Mouse (Mus musculus) neural tube, embryonic 13.5 days (tissue): ENCODE data around the gene Erp44. TPM values are rescaled to one million over a fixed set of nuclear protein-coding genes. Genes with fewer than 3 reads are reported as not detected.

Experiments used
- ATAC-seq: fragments of 200-750 bp; cut with Nextera tagmentation; 2 replicates; pipeline ENCODE4 v1.8.0; 2017; ENCODE audit warnings: low read depth, mild to moderate bottlenecking, moderate TSS enrichment, moderate library complexity
- H3K27ac ChIP-seq: fragments of 300-500 bp; sonication (generic); replicated peaks from 2 replicates; pipeline ENCODE4 v1.5.1; 2015; ENCODE audit warnings: moderate library complexity, mild to moderate bottlenecking, inconsistent platforms
- H3K27me3 ChIP-seq: fragments of 300-500 bp; sonication (generic); 2 replicates; pipeline ENCODE4 v1.6.1; 2015; ENCODE audit warnings: mild to moderate bottlenecking, inconsistent platforms
- H3K36me3 ChIP-seq: fragments of 300-500 bp; sonication (generic); 2 replicates; pipeline ENCODE4 v1.6.1; 2015; ENCODE audit warnings: mild to moderate bottlenecking, inconsistent platforms
- H3K4me1 ChIP-seq: fragments of 300-500 bp; sonication (generic); replicated peaks from 2 replicates; pipeline ENCODE4 v1.6.1; 2015; ENCODE audit warnings: inconsistent platforms
- H3K4me2 ChIP-seq: fragments of 300-500 bp; sonication (generic); 2 replicates; pipeline ENCODE4 v1.6.1; 2015; ENCODE audit warnings: inconsistent platforms, mild to moderate bottlenecking, moderate library complexity
- H3K4me3 ChIP-seq: fragments of 300-500 bp; sonication (generic); 2 replicates; pipeline ENCODE4 v1.5.1; 2015; ENCODE audit warnings: mild to moderate bottlenecking, inconsistent platforms
- H3K9ac ChIP-seq: fragments of 300-500 bp; sonication (generic); 2 replicates; pipeline ENCODE4 v1.6.1; 2015; ENCODE audit warnings: moderate library complexity, mild to moderate bottlenecking, inconsistent platforms
- H3K9me3 ChIP-seq: fragments of 300-500 bp; sonication (generic); 2 replicates; pipeline ENCODE4 v1.6.1; 2016; ENCODE audit warnings: inconsistent platforms
- WGBS: fragments of 180-500 bp; shearing (Covaris S2); methylation state at CpG from one replicate; pipeline ENCODE4 v1.1.7; 2015; 5-methylcytosine and 5-hydroxymethylcytosine counted together
- polyA plus RNA-seq: library from polyadenylated mRNA; unstranded; fragments of >200 nt; fragmentation: Nextera tagmentation; extraction: Ambion mirVana; gene quantifications from 2 replicates; pipeline ENCODE4 v1.2.1, GENCODE M21; 2015

Erp44 gene
- polyA plus RNA-seq = 68.3 and 72.4 TPM in 2 replicates

GRCm38 (mm10) chr4:48279498-48280134, at the start of gene Erp44, which contains the start of gene Invs:
Erp44 (minus strand) TSS chr4:48279558.
Invs (plus strand) TSS chr4:48279760.
- H3K9ac ChIP-seq = peak within 1 kb of the TSS; percentile 91
- WGBS = under 1% methylated on average over 41 of the region's 41 CpGs
- H3K36me3 ChIP-seq = no peaks in the 10 kb centered on the region
- H3K4me3 ChIP-seq = peak within 1 kb of the TSS; percentile 91
- peaks cover 22% of the 10 kb centered on the region for H3K4me1 ChIP-seq
- H3K27me3 ChIP-seq = no peaks in the 10 kb centered on the region
- H3K27ac ChIP-seq = peak within 1 kb of the TSS; percentile 82
- H3K4me2 ChIP-seq = peak within 1 kb of the TSS; percentile 91
- no peaks in the 10 kb centered on the region for H3K9me3 ChIP-seq
- ATAC-seq = peak; percentile 100

- Histone ChIP-seq H3K36me3 (no peaks in the 10 kb centered on the region), H3K9ac (no peak overlapping the region), H3K27ac (no peak overlapping the region), H3K9me3 (no peaks in the 10 kb centered on the region), H3K27me3 (no peaks in the 10 kb centered on the region), H3K4me3 (no peak overlapping the region), H3K4me1 (no peaks in the 10 kb centered on the region), H3K4me2 (no peak overlapping the region)
- 71% methylated on average over 2 of the region's 2 CpGs for WGBS
- no peak for ATAC-seq
Measured at GRCm38 (mm10) chr4:48328042-48328441, 48.7 kb upstream of the Erp44 start.

- H3K4me2 ChIP-seq = no peak overlapping the region
Measured at GRCm38 (mm10) chr4:48327192-48327591, 47.8 kb upstream of the Erp44 start.

GRCm38 (mm10) chr4:48322095-48322494, 42.7 kb upstream of the Erp44 start:
- Histone ChIP-seq H3K4me3 (no peak overlapping the region), H3K27me3 (no peaks in the 10 kb centered on the region), H3K9me3 (no peaks in the 10 kb centered on the region), H3K27ac (no peak overlapping the region), H3K4me1 (peaks cover 6% of the 10 kb centered on the region; the same call in 1 of the 2 replicates), H3K4me2 (no peak overlapping the region), H3K36me3 (no peaks in the 10 kb centered on the region), H3K9ac (no peak overlapping the region)
- 73% methylated on average over 1 of the region's 1 CpGs for WGBS
- ATAC-seq = no peak

More at GRCm38 (mm10) chr4:48327192-48327591, 47.8 kb upstream of the Erp44 start:
- no peak for ATAC-seq
- no peaks in the 10 kb centered on the region for H3K36me3 ChIP-seq
- no peaks in the 10 kb centered on the region for H3K27me3 ChIP-seq
- H3K4me3 ChIP-seq = no peak overlapping the region
- H3K9me3 ChIP-seq = no peaks in the 10 kb centered on the region
- no peaks in the 10 kb centered on the region for H3K4me1 ChIP-seq
- no peak overlapping the region for H3K9ac ChIP-seq
- H3K27ac ChIP-seq = no peak overlapping the region

GRCm38 (mm10) chr4:48321276-48321675, 41.9 kb upstream of the Erp44 start:
- no peak overlapping the region for H3K27ac ChIP-seq
- WGBS = 83% methylated on average over 1 of the region's 1 CpGs
- H3K9me3 ChIP-seq = no peaks in the 10 kb centered on the region
- no peak overlapping the region for H3K9ac ChIP-seq
- H3K36me3 ChIP-seq = no peaks in the 10 kb centered on the region
- no peaks in the 10 kb centered on the region for H3K27me3 ChIP-seq
- no peak for ATAC-seq
- H3K4me1 ChIP-seq = peaks cover 6% of the 10 kb centered on the region; the same call in 1 of the 2 replicates
- H3K4me2 ChIP-seq = no peak overlapping the region
- H3K4me3 ChIP-seq = no peak overlapping the region

GRCm38 (mm10) chr4:48316036-48316435, 36.7 kb upstream of the Erp44 start:
- Histone ChIP-seq H3K27ac (no peak overlapping the region), H3K9ac (no peak overlapping the region), H3K9me3 (no peaks in the 10 kb centered on the region), H3K27me3 (no peaks in the 10 kb centered on the region), H3K4me2 (no peak overlapping the region), H3K4me1 (peaks cover 4% of the 10 kb centered on the region; the same call in 1 of the 2 replicates), H3K36me3 (no peaks in the 10 kb centered on the region), H3K4me3 (no peak overlapping the region)
- no peak for ATAC-seq
- WGBS = 96% methylated on average over 3 of the region's 3 CpGs

GRCm38 (mm10) chr4:48314814-48315213, 35.5 kb upstream of the Erp44 start:
- Histone ChIP-seq H3K27me3 (no peaks in the 10 kb centered on the region), H3K9ac (no peak overlapping the region), H3K36me3 (no peaks in the 10 kb centered on the region), H3K4me1 (no peaks in the 10 kb centered on the region), H3K4me3 (no peak overlapping the region), H3K9me3 (no peaks in the 10 kb centered on the region), H3K27ac (no peak overlapping the region), H3K4me2 (no peak overlapping the region)
- 86% methylated on average over 3 of the region's 3 CpGs for WGBS
- no peak for ATAC-seq

- H3K27me3 ChIP-seq = no peaks in the 10 kb centered on the region
- WGBS = 20% methylated on average over 5 of the region's 5 CpGs
- no peaks in the 10 kb centered on the region for H3K4me1 ChIP-seq
- H3K36me3 ChIP-seq = peaks cover 4% of the 10 kb centered on the region; the same call in 1 of the 2 replicates
- H3K9me3 ChIP-seq = no peaks in the 10 kb centered on the region
- H3K9ac ChIP-seq = no peak overlapping the region
- no peak overlapping the region for H3K4me3 ChIP-seq
- H3K27ac ChIP-seq = no peak overlapping the region
- H3K4me2 ChIP-seq = no peak overlapping the region
- ATAC-seq = peak; percentile 65
Measured at GRCm38 (mm10) chr4:48287086-48287757, 7.9 kb upstream of the Erp44 start.

- no peak for ATAC-seq
- Histone ChIP-seq H3K27me3 (no peaks in the 10 kb centered on the region), H3K4me2 (no peak overlapping the region), H3K36me3 (no peaks in the 10 kb centered on the region), H3K9ac (no peak overlapping the region), H3K27ac (no peak overlapping the region), H3K9me3 (no peaks in the 10 kb centered on the region), H3K4me3 (no peak overlapping the region), H3K4me1 (peaks cover 22% of the 10 kb centered on the region)
- WGBS = 91% methylated on average over 1 of the region's 1 CpGs
Measured at GRCm38 (mm10) chr4:48281121-48281520, 1.8 kb upstream of the Erp44 start.

- Histone ChIP-seq H3K36me3 (no peaks in the 10 kb centered on the region), H3K9me3 (no peaks in the 10 kb centered on the region), H3K4me1 (peaks cover 22% of the 10 kb centered on the region), H3K27me3 (no peaks in the 10 kb centered on the region), H3K27ac (peak overlapping the region; percentile 61), H3K9ac (peak overlapping the region; percentile 91), H3K4me3 (peak overlapping the region; percentile 91), H3K4me2 (peak overlapping the region; percentile 91)
- ATAC-seq = peak; percentile 75
- WGBS = under 1% methylated on average over 34 of the region's 34 CpGs
Measured at GRCm38 (mm10) chr4:48278757-48279497, 431 bp downstream of the Erp44 start.

- H3K27me3 ChIP-seq = no peaks in the 10 kb centered on the region
- no peaks in the 10 kb centered on the region for H3K9me3 ChIP-seq
- no peak overlapping the region for H3K4me3 ChIP-seq
- ATAC-seq = no peak
- peaks cover 22% of the 10 kb centered on the region for H3K4me1 ChIP-seq
- 88% methylated on average over 3 of the region's 3 CpGs for WGBS
- H3K4me2 ChIP-seq = no peak overlapping the region
- no peak overlapping the region for H3K27ac ChIP-seq
- H3K9ac ChIP-seq = no peak overlapping the region
- no peaks in the 10 kb centered on the region for H3K36me3 ChIP-seq
Measured at GRCm38 (mm10) chr4:48277011-48277410, 2.3 kb downstream of the Erp44 start.

GRCm38 (mm10) chr4:48275736-48276135, 3.6 kb downstream of the Erp44 start:
- Histone ChIP-seq H3K27ac (no peak overlapping the region), H3K27me3 (no peaks in the 10 kb centered on the region), H3K4me3 (no peak overlapping the region), H3K9ac (no peak overlapping the region), H3K9me3 (no peaks in the 10 kb centered on the region), H3K4me2 (no peak overlapping the region), H3K36me3 (no peaks in the 10 kb centered on the region), H3K4me1 (peaks cover 22% of the 10 kb centered on the region)
- no peak for ATAC-seq
- WGBS = 86% methylated on average over 3 of the region's 3 CpGs
